ENCODE assay signal across 15 mouse cellular contexts in genomic region chr13:98684144-98684900, GRCm38 (mm10). TPM values are rescaled to one million over a fixed set of nuclear protein-coding genes. Genes with fewer than 3 reads are reported as not detected.
DNase-seq lines count a peak whose midpoint lies in the region; ATAC-seq lines count a peak whose summit lies in the region.
"Had no signal": no experiment of that assay in that cellular context is flagged by ENCODE, and none has a peak within 500 bp of the region (broad histone marks: within the 10 kb centered on the region; RNA-seq: fewer than 3 reads in every experiment).

No protein-coding gene starts in this region.

- no peak for ATAC-seq in kidney, embryonic 15.5 days (replicated peaks; ENCODE audit: low FRiP score)
- peak; percentile 19; the same call in 1 of the 2 replicates for ATAC-seq in intestine, embryonic 16.5 days
- no peak for ATAC-seq in CD4-positive, CD25-positive, alpha-beta regulatory T cell, adult 4 months
- ATAC-seq: activated CD4-positive, CD25-positive, alpha-beta regulatory T cell, adult 4 months had no signal

- no peak overlapping the region for H3K9ac ChIP-seq in kidney, embryonic 15.5 days
- H3K9ac ChIP-seq in intestine, embryonic 16.5 days (ENCODE audit: low read depth, low read length) = no peak overlapping the region
- H3K9ac ChIP-seq: heart, embryonic 13.5 days; neural tube, embryonic 13.5 days had no signal

- H3K36me3 ChIP-seq in kidney, embryonic 15.5 days = no peaks in the 10 kb centered on the region
- H3K36me3 ChIP-seq in intestine, embryonic 16.5 days (ENCODE audit: control insufficient read depth, insufficient read depth, low read length) = no peaks in the 10 kb centered on the region
- H3K36me3 ChIP-seq in forebrain, embryonic 10.5 days (replicated peaks) = no peaks in the 10 kb centered on the region
- H3K36me3 ChIP-seq: heart, embryonic 13.5 days; neural tube, embryonic 13.5 days had no signal

- no peaks in the 10 kb centered on the region for H3K27me3 ChIP-seq in kidney, embryonic 15.5 days
- H3K27me3 ChIP-seq in intestine, embryonic 16.5 days (replicated peaks; ENCODE audit: control insufficient read depth, insufficient read depth, low read length) = no peaks in the 10 kb centered on the region
- H3K27me3 ChIP-seq in forebrain, embryonic 10.5 days (ENCODE audit: poor library complexity, severe bottlenecking) = no peaks in the 10 kb centered on the region
- H3K27me3 ChIP-seq: neural tube, embryonic 13.5 days had no signal

- peak overlapping the region; percentile 83 for H3K27ac ChIP-seq in kidney, embryonic 15.5 days
- peak overlapping the region; percentile 85 for H3K27ac ChIP-seq in intestine, embryonic 16.5 days (ENCODE audit: low read length)
- no peak overlapping the region for H3K27ac ChIP-seq in forebrain, embryonic 10.5 days
- H3K27ac ChIP-seq: heart, embryonic 13.5 days; neural tube, embryonic 13.5 days had no signal

- no peaks in the 10 kb centered on the region for H3K9me3 ChIP-seq in kidney, embryonic 15.5 days (replicated peaks)
- no peaks in the 10 kb centered on the region for H3K9me3 ChIP-seq in intestine, embryonic 16.5 days (ENCODE audit: control insufficient read depth, low read length)
- H3K9me3 ChIP-seq in forebrain, embryonic 10.5 days = no peaks in the 10 kb centered on the region
- H3K9me3 ChIP-seq: heart, embryonic 13.5 days had no signal

- DNase-seq in kidney, adult 11 months = no peak
- DNase-seq in 3134 (ENCODE audit: extremely low read depth, insufficient read length, low spot score) = peak; percentile 58
- DNase-seq in Muller cell, postnatal 12 days (ENCODE audit: inconsistent ontology term) = peak; percentile 33
- no peak for DNase-seq in B cell, adult 2 months
- DNase-seq in forebrain, embryonic 10.5 days (ENCODE audit: extremely low spot score, low spot score) = no peak
- DNase-seq: cerebellum, postnatal 36 days; gastrocnemius, postnatal 25 days had no signal

- peaks cover 33% of the 10 kb centered on the region for H3K4me1 ChIP-seq in kidney, embryonic 15.5 days
- H3K4me1 ChIP-seq in intestine, embryonic 16.5 days (ENCODE audit: control insufficient read depth, insufficient read depth, low read length) = peaks cover 26% of the 10 kb centered on the region
- peaks cover 10% of the 10 kb centered on the region for H3K4me1 ChIP-seq in forebrain, embryonic 10.5 days

- no peak overlapping the region for H3K4me2 ChIP-seq in kidney, embryonic 15.5 days
- no peak overlapping the region for H3K4me2 ChIP-seq in intestine, embryonic 16.5 days (ENCODE audit: low read depth, low read length)
- H3K4me2 ChIP-seq: heart, embryonic 13.5 days; neural tube, embryonic 13.5 days had no signal

- 39% methylated on average over 9 of the region's 9 CpGs for WGBS in kidney, embryonic 15.5 days
- 57% methylated on average over 9 of the region's 9 CpGs for WGBS in intestine, embryonic 16.5 days
- 86% methylated on average over 9 of the region's 9 CpGs for WGBS in forebrain, embryonic 10.5 days

- no peak overlapping the region for H3K4me3 ChIP-seq in kidney, embryonic 15.5 days (replicated peaks)
- no peak overlapping the region for H3K4me3 ChIP-seq in intestine, embryonic 16.5 days (ENCODE audit: low read length)
- no peak overlapping the region for H3K4me3 ChIP-seq in forebrain, embryonic 10.5 days
- H3K4me3 ChIP-seq: heart, embryonic 13.5 days; neural tube, embryonic 13.5 days had no signal

RNA-seq across cellular contexts. Expression of gene Tmem171, which starts 10.3 kb away (rescaled TPM):
- polyA plus RNA-seq in kidney, embryonic 15.5 days (2015; fragmentation: Nextera tagmentation; extraction: Ambion mirVana) = 6.5 and 8.0 TPM in 2 replicates
- polyA plus RNA-seq in intestine, embryonic 16.5 days (2015; fragmentation: Nextera tagmentation; extraction: Ambion mirVana) = 36.4 and 43.2 TPM in 2 replicates
- polyA plus RNA-seq in forebrain, embryonic 10.5 days (2016; fragmentation: Nextera tagmentation; extraction: Ambion mirVana) = not detected in 2 replicates
- not detected for polyA plus RNA-seq in CD4-positive, CD25-positive, alpha-beta regulatory T cell, adult 4 months (2017; shearing (Covaris generic))
- polyA plus RNA-seq: embryonic facial prominence, embryonic 11.5 days; neural tube, embryonic 13.5 days had no signal

RNA-seq across cellular contexts. Expression of gene Tmem174, which starts 47.1 kb away (rescaled TPM):
- polyA plus RNA-seq in kidney, embryonic 15.5 days (2015; fragmentation: Nextera tagmentation; extraction: Ambion mirVana) = 21.1 and 22.4 TPM in 2 replicates
- polyA plus RNA-seq in intestine, embryonic 16.5 days (2015; fragmentation: Nextera tagmentation; extraction: Ambion mirVana) = 0.07 and 0.10 TPM in 2 replicates
- not detected in 2 replicates for polyA plus RNA-seq in forebrain, embryonic 10.5 days (2016; fragmentation: Nextera tagmentation; extraction: Ambion mirVana)
- not detected for polyA plus RNA-seq in CD4-positive, CD25-positive, alpha-beta regulatory T cell, adult 4 months (2017; shearing (Covaris generic))
- polyA plus RNA-seq: activated CD4-positive, CD25-positive, alpha-beta regulatory T cell, adult 4 months; embryonic facial prominence, embryonic 11.5 days; heart, embryonic 13.5 days; liver, embryonic 16.5 days; neural tube, embryonic 13.5 days had no signal

Comparison
In these comparisons a context has a peak if more than half of its experiments do, and no peak if none do; other contexts are left out.
1. DNase-seq: peak in 3134 (single experiment) and Muller cell, postnatal 12 days (single experiment); none in kidney, adult 11 months (single experiment), B cell, adult 2 months (0 of 2) and forebrain, embryonic 10.5 days (single experiment).
2. RNA of gene Tmem174, which starts 47.1 kb away (polyA plus RNA-seq): 21.1 to 22.4 TPM in kidney, embryonic 15.5 days; 0.07 to 0.10 TPM in intestine, embryonic 16.5 days, not detected in forebrain, embryonic 10.5 days and not detected in CD4-positive, CD25-positive, alpha-beta regulatory T cell, adult 4 months; every median in the first group is over 10 times any median in the second.